Mouse (Mus musculus) embryonic facial prominence, embryonic 15.5 days (tissue): ENCODE results near the gene Abhd11. TPM values are rescaled to one million over a fixed set of nuclear protein-coding genes. Genes with fewer than 3 reads are reported as not detected.
"Not testable (repeated sequence)": the region's sequence is repeated elsewhere in the genome, so short reads cannot be mapped to it uniquely, and the experiment has no call there.

ENCODE experiments used
- ATAC-seq: fragments of 200-750 bp; cut with Nextera tagmentation; 2 replicates; pipeline ENCODE4 v1.8.0; 2017; ENCODE audit warnings: low read depth, moderate TSS enrichment; ENCODE audit not compliant: insufficient number of reproducible peaks, low FRiP score, low TSS enrichment
- H3K27ac ChIP-seq: fragments of 300-500 bp; sonication (generic); replicated peaks from 2 replicates; pipeline ENCODE4 v1.5.1; 2015; ENCODE audit warnings: mild to moderate bottlenecking, inconsistent platforms
- H3K27me3 ChIP-seq: fragments of 300-500 bp; sonication (generic); 2 replicates; pipeline ENCODE4 v1.6.1; 2015; ENCODE audit warnings: inconsistent platforms
- H3K36me3 ChIP-seq: fragments of 300-500 bp; sonication (generic); 2 replicates; pipeline ENCODE4 v1.6.1; 2015; ENCODE audit warnings: mild to moderate bottlenecking, inconsistent platforms
- H3K4me1 ChIP-seq: fragments of 300-500 bp; sonication (generic); 2 replicates; pipeline ENCODE4 v1.6.1; 2015; ENCODE audit warnings: inconsistent platforms
- H3K4me2 ChIP-seq: fragments of 300-500 bp; sonication (generic); replicated peaks from 2 replicates; pipeline ENCODE4 v1.6.1; 2015; ENCODE audit warnings: mild to moderate bottlenecking, inconsistent platforms
- H3K4me3 ChIP-seq: fragments of 300-500 bp; sonication (generic); replicated peaks from 2 replicates; pipeline ENCODE4 v1.5.1; 2015; ENCODE audit warnings: mild to moderate bottlenecking, inconsistent platforms
- H3K9ac ChIP-seq: fragments of 300-500 bp; sonication (generic); 2 replicates; pipeline ENCODE4 v1.6.1; 2015; ENCODE audit warnings: inconsistent platforms
- H3K9me3 ChIP-seq: fragments of 300-500 bp; sonication (generic); replicated peaks from 2 replicates; pipeline ENCODE4 v1.6.1; 2016; ENCODE audit warnings: inconsistent platforms
- WGBS: fragments of 180-500 bp; shearing (Covaris S2); methylation state at CpG from one replicate; pipeline ENCODE4 v1.1.7; 2015; 5-methylcytosine and 5-hydroxymethylcytosine counted together
- polyA plus RNA-seq: library from polyadenylated mRNA; unstranded; fragments of >200 nt; fragmentation: Nextera tagmentation; extraction: Ambion mirVana; gene quantifications from 2 replicates; pipeline ENCODE4 v1.2.1, GENCODE M21; 2015

Abhd11 gene
- polyA plus RNA-seq, 1 experiment from 2014 or later: 68.9 TPM

GRCm38 (mm10) chr5:135048539-135048938 is 39.6 kb downstream of the Abhd11 start:
- Histone ChIP-seq H3K4me3 (no peak overlapping the region), H3K4me2 (no peak overlapping the region), H3K4me1 (no peaks in the 10 kb centered on the region), H3K9me3 (no peaks in the 10 kb centered on the region), H3K27ac (no peak overlapping the region), H3K36me3 (peaks cover 65% of the 10 kb centered on the region), H3K27me3 (no peaks in the 10 kb centered on the region), H3K9ac (no peak overlapping the region)
- WGBS: 91% methylated on average over 5 of the region's 5 CpGs
- no peak for ATAC-seq

DNA sequence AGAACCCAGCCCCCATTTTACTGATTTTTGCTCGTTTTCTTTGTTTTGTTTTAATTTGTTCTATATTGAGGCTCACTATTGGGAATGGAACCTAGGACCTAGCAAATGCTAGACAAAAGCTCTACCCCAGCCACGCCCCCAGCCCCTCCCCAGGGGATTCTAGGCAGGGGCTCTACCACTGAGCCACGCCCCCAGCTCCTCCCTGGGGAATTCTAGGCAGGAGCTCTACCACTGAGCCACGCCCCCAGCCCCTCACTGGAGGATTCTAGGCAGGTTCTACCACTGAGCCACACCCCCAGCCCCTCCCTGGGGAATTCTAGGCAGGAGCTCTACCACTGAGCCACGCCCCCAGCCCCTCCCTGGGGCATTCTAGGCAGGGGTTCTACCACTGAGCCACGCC is 40.3 kb downstream of the Abhd11 start:
- 85% methylated on average over 6 of the region's 6 CpGs for WGBS
- not testable (repeated sequence) for ATAC-seq, H3K27ac ChIP-seq

DNA sequence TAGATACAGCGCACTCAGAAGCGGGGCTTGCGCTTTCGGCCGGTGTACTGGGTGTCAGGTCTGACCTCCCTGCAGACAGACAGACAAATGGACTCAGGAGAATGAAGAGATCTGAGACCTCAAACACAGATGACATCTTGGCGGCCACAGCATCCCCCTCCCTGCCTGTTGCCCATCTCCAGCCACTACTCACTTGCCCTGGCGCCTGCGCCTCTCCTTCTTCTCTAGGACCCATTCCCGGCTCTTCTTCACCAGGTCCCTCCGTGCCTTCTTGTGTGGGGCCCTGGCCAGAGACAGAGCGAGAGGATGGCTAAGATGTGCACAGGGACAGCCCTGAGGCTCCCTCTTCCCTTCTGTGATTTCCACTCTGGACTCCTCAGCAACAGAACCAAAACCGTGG is 44.4 kb downstream of the Abhd11 start:
- no peaks in the 10 kb centered on the region for H3K27me3 ChIP-seq
- ATAC-seq: no peak
- no peak overlapping the region for H3K9ac ChIP-seq
- 89% methylated on average over 12 of the region's 12 CpGs for WGBS
- no peaks in the 10 kb centered on the region for H3K9me3 ChIP-seq
- H3K4me3 ChIP-seq: no peak overlapping the region
- no peak overlapping the region for H3K27ac ChIP-seq
- H3K4me1 ChIP-seq: no peaks in the 10 kb centered on the region
- peaks cover 75% of the 10 kb centered on the region for H3K36me3 ChIP-seq
- H3K4me2 ChIP-seq: no peak overlapping the region

More for the DNA sequence above, 40.3 kb downstream of the Abhd11 start:
- H3K4me2 ChIP-seq, H3K9me3 ChIP-seq, H3K27me3 ChIP-seq, H3K4me1 ChIP-seq, H3K9ac ChIP-seq, H3K4me3 ChIP-seq: not testable (repeated sequence)
- H3K36me3 ChIP-seq: peaks cover 69% of the 10 kb centered on the region

Other genes with a start within 250 kb of the Abhd11 start
- gene Tmem270, start 102.4 kb upstream of the Abhd11 start, polyA plus RNA-seq: not detected in 2 replicates
- 0.16 TPM in 1 of 2 replicates, not detected in the other for gene Cldn13, start 93.6 kb upstream of the Abhd11 start, polyA plus RNA-seq
- gene Mettl27, start 76.8 kb upstream of the Abhd11 start, polyA plus RNA-seq: 20.1 and 20.4 TPM in 2 replicates
- 40.7 and 52.1 TPM in 2 replicates for gene Cldn4, start 62.2 kb upstream of the Abhd11 start, polyA plus RNA-seq
- 39.7 and 50.9 TPM in 2 replicates for gene Cldn3, start 22.9 kb upstream of the Abhd11 start, polyA plus RNA-seq
- 16.2 and 19.7 TPM in 2 replicates for gene Stx1a, start 14.3 kb downstream of the Abhd11 start, polyA plus RNA-seq
- gene Dnajc30, start 55.0 kb downstream of the Abhd11 start, polyA plus RNA-seq: 32.9 and 36.3 TPM in 2 replicates
- gene Bud23, start 55.8 kb downstream of the Abhd11 start, polyA plus RNA-seq: 102 and 115 TPM in 2 replicates
- 12.6 and 12.9 TPM in 2 replicates for gene Vps37d, start 69.1 kb downstream of the Abhd11 start, polyA plus RNA-seq
- 0.80 and 1.4 TPM in 2 replicates for gene Mlxipl, start 80.7 kb downstream of the Abhd11 start, polyA plus RNA-seq
- 25.9 and 28.3 TPM in 2 replicates for gene Tbl2, start 140.5 kb downstream of the Abhd11 start, polyA plus RNA-seq
- 48.9 and 51.2 TPM in 2 replicates for gene Bcl7b, start 159.1 kb downstream of the Abhd11 start, polyA plus RNA-seq
- 36.2 and 42.4 TPM in 2 replicates for gene Baz1b, start 178.1 kb downstream of the Abhd11 start, polyA plus RNA-seq
- 16.0 and 16.2 TPM in 2 replicates for gene Fzd9, start 242.1 kb downstream of the Abhd11 start, polyA plus RNA-seq